Mouse (Mus musculus): Measurements from ENCODE around the gene Nr5a2.

The Nr5a2 gene

GRCm38 (mm10) chr1:136960428-136961012 lies at the start of gene Nr5a2:
Nr5a2 (minus strand) TSS chr1:136960448.
- no peak for DNase-seq (ENCODE audit: low read depth, low spot score)

GRCm38 (mm10) chr1:137008726-137009239 lies 48.5 kb upstream of the Nr5a2 start:
- DNase-seq (ENCODE audit: low read depth, low spot score) = no peak

- DNase-seq (ENCODE audit: low read depth, low spot score) = no peak
These were observed 43.6 kb upstream of the Nr5a2 start for GRCm38 (mm10) chr1:137003816-137004215.

- DNase-seq (ENCODE audit: low read depth, low spot score) = no peak
These were observed 42.9 kb upstream of the Nr5a2 start for GRCm38 (mm10) chr1:137003144-137003543.

- no peak for DNase-seq (ENCODE audit: low read depth, low spot score)
These were observed 31.6 kb upstream of the Nr5a2 start for GRCm38 (mm10) chr1:136991762-136992352.

GRCm38 (mm10) chr1:136980253-136980893 lies 20.1 kb upstream of the Nr5a2 start:
- DNase-seq (ENCODE audit: low read depth, low spot score) = no peak

- no peak for DNase-seq (ENCODE audit: low read depth, low spot score)
These were observed 17.6 kb upstream of the Nr5a2 start for GRCm38 (mm10) chr1:136977867-136978266.

GRCm38 (mm10) chr1:136974040-136974439 lies 13.8 kb upstream of the Nr5a2 start:
- DNase-seq (ENCODE audit: low read depth, low spot score) = no peak

- DNase-seq (ENCODE audit: low read depth, low spot score) = no peak
These were observed 12.8 kb upstream of the Nr5a2 start for GRCm38 (mm10) chr1:136973016-136973415.

GRCm38 (mm10) chr1:136970995-136971394 lies 10.7 kb upstream of the Nr5a2 start:
- DNase-seq (ENCODE audit: low read depth, low spot score) = no peak

- no peak for DNase-seq (ENCODE audit: low read depth, low spot score)
These were observed 6.6 kb upstream of the Nr5a2 start for GRCm38 (mm10) chr1:136966728-136967386.

- no peak for DNase-seq (ENCODE audit: low read depth, low spot score)
These were observed 757 bp downstream of the Nr5a2 start for GRCm38 (mm10) chr1:136959491-136959890.

GRCm38 (mm10) chr1:136958666-136959065 lies 1.6 kb downstream of the Nr5a2 start:
- no peak for DNase-seq (ENCODE audit: low read depth, low spot score)

GRCm38 (mm10) chr1:136958185-136958584 lies 2.1 kb downstream of the Nr5a2 start:
- DNase-seq (ENCODE audit: low read depth, low spot score) = no peak

- no peak for DNase-seq (ENCODE audit: low read depth, low spot score)
These were observed 2.6 kb downstream of the Nr5a2 start for GRCm38 (mm10) chr1:136957696-136958095.

- DNase-seq (ENCODE audit: low read depth, low spot score) = no peak
These were observed 6.1 kb downstream of the Nr5a2 start for GRCm38 (mm10) chr1:136954108-136954494.

- no peak for DNase-seq (ENCODE audit: low read depth, low spot score)
These were observed 6.7 kb downstream of the Nr5a2 start for GRCm38 (mm10) chr1:136953444-136954107.

- no peak for DNase-seq (ENCODE audit: low read depth, low spot score)
These were observed 7.5 kb downstream of the Nr5a2 start for GRCm38 (mm10) chr1:136952609-136953311.

GRCm38 (mm10) chr1:136951946-136952531 lies 8.2 kb downstream of the Nr5a2 start:
- no peak for DNase-seq (ENCODE audit: low read depth, low spot score)

- no peak for DNase-seq (ENCODE audit: low read depth, low spot score)
These were observed 9.0 kb downstream of the Nr5a2 start for GRCm38 (mm10) chr1:136951155-136951650.

- no peak for DNase-seq (ENCODE audit: low read depth, low spot score)
These were observed 10.9 kb downstream of the Nr5a2 start for GRCm38 (mm10) chr1:136949323-136949741.

All from CD4-positive helper T cell, adult 2 months (primary cell).